Mouse (Mus musculus): ENCODE results near the gene Pid1. TPM values are rescaled to one million over a fixed set of nuclear protein-coding genes. Genes with fewer than 3 reads are reported as not detected.

Pid1 gene
- total and polyA plus RNA-seq, 3 experiments: not detected

DNA sequence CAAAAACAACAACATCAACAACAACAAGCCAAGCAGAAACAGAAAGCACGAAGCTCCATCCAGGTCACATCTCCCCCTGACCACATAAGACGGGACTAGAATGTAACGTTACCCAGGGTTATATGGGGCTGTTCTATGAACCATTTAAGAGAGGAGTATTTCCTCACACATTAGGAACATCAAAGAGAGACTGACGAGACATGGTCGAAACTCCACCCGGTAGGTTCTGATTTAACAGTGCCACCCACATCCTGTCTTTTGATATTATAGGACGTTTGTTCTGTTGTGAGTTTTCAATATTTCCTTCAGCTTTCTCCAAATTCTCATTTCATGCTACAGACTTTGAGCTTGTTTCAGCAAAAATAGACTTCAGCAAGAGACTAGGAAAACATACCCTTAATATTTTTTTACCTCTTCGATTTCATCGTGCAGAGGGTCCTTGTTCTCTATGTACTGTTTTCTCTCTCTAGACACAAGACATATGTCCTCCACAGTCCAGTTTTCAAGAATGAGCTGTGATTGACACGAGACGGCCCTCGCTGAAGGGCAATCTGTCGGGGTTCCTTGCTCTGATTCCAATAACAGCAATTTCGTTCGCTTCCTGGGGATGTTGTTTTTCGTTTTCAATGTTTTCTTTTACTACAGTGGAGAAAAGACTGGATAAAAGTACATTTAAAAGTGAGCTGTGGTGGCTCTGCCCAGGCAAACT, 58.1 kb downstream of the Pid1 start:
- no peak overlapping the region for H3K4me2 ChIP-seq (ENCODE audit: insufficient read depth, low read depth, poor library complexity, severe bottlenecking)
- dilution Hi-C loops (cut with MboI; ENCODE audit: extremely low pct_ligation_motif_present, extremely low pct_unique_long_range_greater_than_20kb, low sequenced_read_pairs): no loop called here
- no peak overlapping the region for H3K27ac ChIP-seq (ENCODE audit: insufficient read depth, low read depth)
- H3K4me3 ChIP-seq (replicated peaks in 1 of 3; ENCODE audit: low read depth in 2 of 3, low read length in 2 of 3, poor library complexity in 1 of 3): no peak overlapping the region
- in situ Hi-C loops (cut with MboI; ENCODE audit: low pct_ligation_motif_present, low pct_unique_long_range_greater_than_20kb, low sequenced_read_pairs): no loop called here
- H3K9me3 ChIP-seq (replicated peaks; ENCODE audit: low read length): no peaks in the 10 kb centered on the region
- H3K9ac ChIP-seq (ENCODE audit: insufficient read depth, low read depth): no peak overlapping the region
- H3K79me2 ChIP-seq (replicated peaks; ENCODE audit: control insufficient read depth, extremely low read depth, insufficient read depth, poor library complexity, severe bottlenecking): no peaks in the 10 kb centered on the region
- H3K4me1 ChIP-seq (ENCODE audit: control insufficient read depth in 1 of 2, insufficient read depth in 2 of 2): no peaks in the 10 kb centered on the region
- no peak for DNase-seq (ENCODE audit: extremely low read depth)
- no peaks in the 10 kb centered on the region for H3K36me3 ChIP-seq (replicated peaks in 1 of 2; ENCODE audit: control insufficient read depth in 1 of 2, insufficient read depth in 1 of 2, low read length in 1 of 2)
- no peaks in the 10 kb centered on the region for H3K27me3 ChIP-seq (replicated peaks)
- TF ChIP-seq USF2 (conservative IDR thresholded peaks at IDR 0.05; ENCODE audit: low read depth, low read length): no peak
- TF ChIP-seq ZKSCAN1 (IDR thresholded peaks at IDR 0.05; ENCODE audit: borderline replicate concordance, low read depth, low read length): no peak
- TF ChIP-seq MAX (IDR thresholded peaks at IDR 0.05; ENCODE audit: low read length): no peak
- no peak for TF ChIP-seq EP300 (IDR thresholded peaks at IDR 0.05; ENCODE audit: low read length)
- TF ChIP-seq E2F4 (IDR thresholded peaks at IDR 0.05; ENCODE audit: insufficient replicate concordance, low read depth, low read length): no peak
- TF ChIP-seq NRF1 (IDR thresholded peaks at IDR 0.05; ENCODE audit: low read depth, low read length): no peak
- no peak for TF ChIP-seq IRF4 (IDR thresholded peaks at IDR 0.05; ENCODE audit: low read depth, low read length)
- no peak for TF ChIP-seq CTCF (conservative IDR thresholded peaks at IDR 0.05 in 1 of 2, IDR thresholded peaks at IDR 0.05 in 1 of 2; ENCODE audit: low read depth in 2 of 2, low read length in 2 of 2)
- no peak for TF ChIP-seq NELFE (IDR thresholded peaks at IDR 0.05; ENCODE audit: low read depth, low read length)
- no peak for TF ChIP-seq ZC3H11A (IDR thresholded peaks at IDR 0.05; ENCODE audit: low read depth, low read length)
- no peak for TF ChIP-seq ZNF384 (IDR thresholded peaks at IDR 0.05; ENCODE audit: low read depth, low read length)
- no peak for TF ChIP-seq MXI1 (IDR thresholded peaks at IDR 0.05; ENCODE audit: low read depth, low read length)
- no peak for TF ChIP-seq MAZ (IDR thresholded peaks at IDR 0.05; ENCODE audit: low read depth, low read length)

DNA sequence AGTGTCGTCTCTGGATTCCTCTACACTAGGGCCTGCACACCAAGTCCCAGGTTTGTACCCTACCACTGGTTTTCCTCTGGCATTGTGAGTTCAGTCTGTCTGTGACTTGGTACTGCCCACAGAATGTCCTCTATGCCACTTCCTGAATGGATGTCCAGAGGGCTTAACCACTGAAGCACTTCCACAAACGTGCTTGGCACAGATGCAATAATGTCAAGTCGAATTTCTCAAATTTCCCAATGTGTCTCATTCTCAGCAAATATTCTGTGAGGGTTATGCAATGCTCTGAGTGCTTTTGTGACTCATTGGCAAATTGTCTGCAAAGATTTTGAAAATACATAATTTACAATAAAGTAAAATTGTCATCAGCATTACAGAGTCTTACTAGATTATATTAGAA, 61.2 kb downstream of the Pid1 start:
- no peaks in the 10 kb centered on the region for H3K9me3 ChIP-seq (replicated peaks; ENCODE audit: low read length)
- H3K4me1 ChIP-seq (ENCODE audit: control insufficient read depth in 1 of 2, insufficient read depth in 2 of 2): no peaks in the 10 kb centered on the region
- no peak overlapping the region for H3K4me2 ChIP-seq (ENCODE audit: insufficient read depth, low read depth, poor library complexity, severe bottlenecking)
- H3K9ac ChIP-seq (ENCODE audit: insufficient read depth, low read depth): no peak overlapping the region
- in situ Hi-C loops (cut with MboI; ENCODE audit: low pct_ligation_motif_present, low pct_unique_long_range_greater_than_20kb, low sequenced_read_pairs): no loop called here
- TF ChIP-seq ZKSCAN1 (IDR thresholded peaks at IDR 0.05; ENCODE audit: borderline replicate concordance, low read depth, low read length): no peak
- TF ChIP-seq CHD2 (IDR thresholded peaks at IDR 0.05; ENCODE audit: low read length): no peak
- TF ChIP-seq ZMIZ1 (IDR thresholded peaks at IDR 0.05; ENCODE audit: low read depth, low read length): no peak
- no peak for TF ChIP-seq POLR2AphosphoS2 (IDR thresholded peaks at IDR 0.05; ENCODE audit: low read depth, low read length)
- no peak for TF ChIP-seq KAT2A (IDR thresholded peaks at IDR 0.05; ENCODE audit: insufficient replicate concordance, low read length)
- TF ChIP-seq ZC3H11A (IDR thresholded peaks at IDR 0.05; ENCODE audit: low read depth, low read length): no peak
- no peak for TF ChIP-seq JUN (IDR thresholded peaks at IDR 0.05; ENCODE audit: insufficient read depth, low read depth, low read length)
- no peak for TF ChIP-seq HCFC1 (IDR thresholded peaks at IDR 0.05; ENCODE audit: low read depth, low read length)
- no peak for TF ChIP-seq USF1 (IDR thresholded peaks at IDR 0.05; ENCODE audit: low read depth, low read length)
- no peak for TF ChIP-seq NELFE (IDR thresholded peaks at IDR 0.05; ENCODE audit: low read depth, low read length)
- no peak for TF ChIP-seq GABPA (IDR thresholded peaks at IDR 0.05; ENCODE audit: insufficient replicate concordance, low read depth, low read length)
- TF ChIP-seq SMC3 (IDR thresholded peaks at IDR 0.05; ENCODE audit: low read depth, low read length): no peak
- no peak for TF ChIP-seq IRF4 (IDR thresholded peaks at IDR 0.05; ENCODE audit: low read depth, low read length)
- no peaks in the 10 kb centered on the region for H3K27me3 ChIP-seq (replicated peaks)
- no peaks in the 10 kb centered on the region for H3K79me2 ChIP-seq (replicated peaks; ENCODE audit: control insufficient read depth, extremely low read depth, insufficient read depth, poor library complexity, severe bottlenecking)
- no peak overlapping the region for H3K27ac ChIP-seq (ENCODE audit: insufficient read depth, low read depth)
- no peak for DNase-seq (ENCODE audit: extremely low read depth)
- H3K4me3 ChIP-seq (replicated peaks in 1 of 3; ENCODE audit: low read depth in 2 of 3, low read length in 2 of 3, poor library complexity in 1 of 3): no peak overlapping the region
- no peaks in the 10 kb centered on the region for H3K36me3 ChIP-seq (replicated peaks in 1 of 2; ENCODE audit: control insufficient read depth in 1 of 2, insufficient read depth in 1 of 2, low read length in 1 of 2)
- dilution Hi-C loops (cut with MboI; ENCODE audit: extremely low pct_ligation_motif_present, extremely low pct_unique_long_range_greater_than_20kb, low sequenced_read_pairs): no loop called here

All from CH12.LX (cell line).